Mouse (Mus musculus) midbrain, embryonic 11.5 days (tissue): ENCODE data around the gene Rps12. TPM values are rescaled to one million over a fixed set of nuclear protein-coding genes. Genes with fewer than 3 reads are reported as not detected.

Experiments used
- ATAC-seq: fragments of 200-750 bp; cut with Nextera tagmentation; 2 replicates; pipeline ENCODE4 v1.8.0; 2017; ENCODE audit warnings: moderate TSS enrichment, moderate library complexity; ENCODE audit not compliant: low FRiP score
- DNase-seq: peaks from one replicate; pipeline ENCODE4 v3.0.0; 2015; ENCODE audit warnings: low spot score; ENCODE audit errors: missing footprints
- H3K27ac ChIP-seq: fragments of 300-500 bp; sonication (generic); 2 replicates; pipeline ENCODE4 v1.5.1; 2014; ENCODE audit warnings: low read depth, low read length
- H3K27me3 ChIP-seq: fragments of 300-500 bp; sonication (generic); 2 replicates; pipeline ENCODE4 v1.6.1; 2014; ENCODE audit warnings: mild to moderate bottlenecking, low read length, moderate library complexity, mixed read lengths; ENCODE audit not compliant: control insufficient read depth, insufficient read depth
- H3K36me3 ChIP-seq: fragments of 300-500 bp; sonication (generic); 2 replicates; pipeline ENCODE4 v1.6.1; 2014; ENCODE audit warnings: mild to moderate bottlenecking, low read length, moderate library complexity, mixed read lengths; ENCODE audit not compliant: control insufficient read depth, insufficient read depth
- H3K4me1 ChIP-seq: fragments of 300-500 bp; sonication (generic); 2 replicates; pipeline ENCODE4 v1.6.1; 2014; ENCODE audit warnings: low read length; ENCODE audit not compliant: control insufficient read depth, insufficient read depth
- H3K4me2 ChIP-seq: fragments of 300-500 bp; sonication (generic); 2 replicates; pipeline ENCODE4 v1.6.1; 2014; ENCODE audit warnings: mild to moderate bottlenecking, moderate library complexity
- H3K4me3 ChIP-seq: fragments of 300-500 bp; sonication (generic); 2 replicates; pipeline ENCODE4 v1.5.1; 2014; ENCODE audit warnings: low read depth, low read length
- H3K9ac ChIP-seq: fragments of 300-500 bp; sonication (generic); 2 replicates; pipeline ENCODE4 v1.6.1; 2014; ENCODE audit warnings: low read length
- H3K9me3 ChIP-seq: fragments of 300-500 bp; sonication (generic); 2 replicates; pipeline ENCODE4 v1.6.1; 2016; ENCODE audit warnings: low read length; ENCODE audit not compliant: control insufficient read depth
- WGBS: fragments of 180-500 bp; shearing (Covaris S2); extraction: QIAGEN DNeasy Blood & Tissue Kit; methylation state at CpG from one replicate; pipeline ENCODE4 v1.1.7; 2014; 5-methylcytosine and 5-hydroxymethylcytosine counted together
- polyA plus RNA-seq: library from polyadenylated mRNA; unstranded; fragments of >200 nt; fragmentation: Nextera tagmentation; extraction: Ambion mirVana; gene quantifications from 2 replicates; pipeline ENCODE4 v1.2.1, GENCODE M21; 2014

Gene Rps12
- 118 and 132 TPM in 2 replicates for polyA plus RNA-seq

GRCm38 (mm10) chr10:23787062-23787821 is at the start of gene Rps12:
Rps12 (minus strand) TSS chr10:23787275.
- H3K9me3 ChIP-seq = no peaks in the 10 kb centered on the region
- H3K36me3 ChIP-seq = peaks cover 5% of the 10 kb centered on the region; the same call in 1 of the 2 replicates
- no peaks in the 10 kb centered on the region for H3K27me3 ChIP-seq
- peak within 1 kb of the TSS; percentile 66 for H3K4me3 ChIP-seq
- H3K4me2 ChIP-seq = peak within 1 kb of the TSS; percentile 87
- WGBS = under 1% methylated on average over 51 of the region's 51 CpGs
- peak within 1 kb of the TSS; percentile 91 for H3K9ac ChIP-seq
- H3K4me1 ChIP-seq = peaks cover 12% of the 10 kb centered on the region
- H3K27ac ChIP-seq = peak within 1 kb of the TSS; percentile 62
- DNase-seq (peak; percentile 100), ATAC-seq (peak; percentile 98)

GRCm38 (mm10) chr10:23836003-23836964 is 49.2 kb upstream of the Rps12 start:
- Histone ChIP-seq H3K4me3 (no peak overlapping the region), H3K4me2 (no peak overlapping the region), H3K9me3 (no peaks in the 10 kb centered on the region), H3K9ac (no peak overlapping the region), H3K27me3 (no peaks in the 10 kb centered on the region), H3K36me3 (no peaks in the 10 kb centered on the region), H3K4me1 (no peaks in the 10 kb centered on the region), H3K27ac (no peak overlapping the region)
- 85% methylated on average over 9 of the region's 9 CpGs for WGBS
- DNase-seq = no peak
- no peak for ATAC-seq

GRCm38 (mm10) chr10:23826516-23826915 is 39.4 kb upstream of the Rps12 start:
- no peaks in the 10 kb centered on the region; the same call in 1 of the 2 replicates for H3K36me3 ChIP-seq

GRCm38 (mm10) chr10:23816241-23816640 is 29.2 kb upstream of the Rps12 start:
- no peak for DNase-seq
- H3K27ac ChIP-seq = no peak overlapping the region
- 0 out of 2 replicates have a peak, but pooled peaks cover 2% of the 10 kb centered on the region for H3K4me1 ChIP-seq
- no peak overlapping the region for H3K4me3 ChIP-seq
- no peak overlapping the region for H3K9ac ChIP-seq
- WGBS = 92% methylated on average over 7 of the region's 7 CpGs
- H3K27me3 ChIP-seq = no peaks in the 10 kb centered on the region
- H3K4me2 ChIP-seq = no peak overlapping the region
- no peaks in the 10 kb centered on the region; the same call in 1 of the 2 replicates for H3K36me3 ChIP-seq
- ATAC-seq = no peak
- no peaks in the 10 kb centered on the region for H3K9me3 ChIP-seq

More at GRCm38 (mm10) chr10:23826516-23826915, 39.4 kb upstream of the Rps12 start:
- H3K27me3 ChIP-seq = no peaks in the 10 kb centered on the region
- DNase-seq = no peak
- H3K4me1 ChIP-seq = no peaks in the 10 kb centered on the region
- H3K4me3 ChIP-seq = no peak overlapping the region
- no peaks in the 10 kb centered on the region for H3K9me3 ChIP-seq
- no peak overlapping the region for H3K27ac ChIP-seq
- H3K9ac ChIP-seq = no peak overlapping the region
- ATAC-seq = no peak
- WGBS = 87% methylated on average over 7 of the region's 7 CpGs
- H3K4me2 ChIP-seq = no peak overlapping the region

GRCm38 (mm10) chr10:23815168-23815567 is 28.1 kb upstream of the Rps12 start:
- ATAC-seq (peak; percentile 33; the same call in 1 of the 2 replicates), DNase-seq (peak; percentile 98)
- Histone ChIP-seq H3K9me3 (no peaks in the 10 kb centered on the region), H3K9ac (no peak overlapping the region), H3K36me3 (no peaks in the 10 kb centered on the region; the same call in 1 of the 2 replicates), H3K27me3 (no peaks in the 10 kb centered on the region), H3K4me2 (no peak overlapping the region), H3K4me1 (0 out of 2 replicates have a peak, but pooled peaks cover 2% of the 10 kb centered on the region), H3K27ac (no peak overlapping the region), H3K4me3 (no peak overlapping the region)
- 63% methylated on average over 1 of the region's 1 CpGs for WGBS

- H3K9ac ChIP-seq = no peak overlapping the region
- 47% methylated on average over 11 of the region's 11 CpGs for WGBS
- ATAC-seq (peak; percentile 72), DNase-seq (no peak)
- no peak overlapping the region for H3K4me3 ChIP-seq
- H3K9me3 ChIP-seq = no peaks in the 10 kb centered on the region
- no peaks in the 10 kb centered on the region for H3K27me3 ChIP-seq
- H3K27ac ChIP-seq = no peak overlapping the region
- no peak overlapping the region for H3K4me2 ChIP-seq
- no peaks in the 10 kb centered on the region for H3K36me3 ChIP-seq
- 0 out of 2 replicates have a peak, but pooled peaks cover 2% of the 10 kb centered on the region for H3K4me1 ChIP-seq
Measured at GRCm38 (mm10) chr10:23812852-23813766, 26.0 kb upstream of the Rps12 start.

- H3K4me2 ChIP-seq = no peak overlapping the region
- ATAC-seq = 0 out of 2 replicates have a peak, but pooled peaks have one; percentile 36
- H3K36me3 ChIP-seq = no peaks in the 10 kb centered on the region
- no peaks in the 10 kb centered on the region for H3K9me3 ChIP-seq
- H3K27ac ChIP-seq = no peak overlapping the region
- no peak overlapping the region for H3K4me3 ChIP-seq
- no peaks in the 10 kb centered on the region for H3K27me3 ChIP-seq
- H3K4me1 ChIP-seq = 0 out of 2 replicates have a peak, but pooled peaks cover 2% of the 10 kb centered on the region
- no peak for DNase-seq
- H3K9ac ChIP-seq = no peak overlapping the region
Measured at GRCm38 (mm10) chr10:23812438-23812759, 25.3 kb upstream of the Rps12 start.
